Mouse (Mus musculus): Measurements from ENCODE around the gene Tpbpb.
A peak's percentile ranks its signal among the peaks of the same experiment; 100 is the strongest.
"Not testable (repeated sequence)": the region's sequence is repeated elsewhere in the genome, so short reads cannot be mapped to it uniquely, and the experiment has no call there.

Tpbpb gene

GRCm38 (mm10) chr13:60904780-60905179 is at the start of gene Tpbpb:
Gene Tpbpb (minus strand): TSS chr13:60904880.
- not testable (repeated sequence) for DNase-seq

DNA sequence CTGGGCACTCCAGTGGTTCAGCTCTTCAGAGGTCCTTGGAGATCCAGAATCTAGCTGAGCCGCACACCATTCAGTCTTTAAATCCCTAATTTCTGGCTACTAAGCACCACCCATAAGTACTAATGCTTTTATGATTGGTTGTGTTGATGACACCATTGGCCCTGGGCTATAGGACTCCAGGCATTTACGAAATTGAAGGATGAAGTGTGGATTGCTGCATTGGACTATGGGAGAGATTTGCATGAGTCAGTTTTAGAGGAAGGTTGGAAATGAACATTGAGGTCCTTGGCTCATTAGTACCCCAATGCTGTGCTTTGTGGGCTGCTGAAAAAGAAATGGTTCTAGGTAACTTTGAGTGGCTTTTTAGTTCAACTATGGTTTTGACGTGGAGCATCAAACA is 37.2 kb upstream of the Tpbpb start, which contains the start of gene Tpbpa:
TSS of gene Tpbpa (minus strand) at position 101 of the 400 bp plus-strand sequence.
- DNase-seq, result not testable (repeated sequence)

DNA sequence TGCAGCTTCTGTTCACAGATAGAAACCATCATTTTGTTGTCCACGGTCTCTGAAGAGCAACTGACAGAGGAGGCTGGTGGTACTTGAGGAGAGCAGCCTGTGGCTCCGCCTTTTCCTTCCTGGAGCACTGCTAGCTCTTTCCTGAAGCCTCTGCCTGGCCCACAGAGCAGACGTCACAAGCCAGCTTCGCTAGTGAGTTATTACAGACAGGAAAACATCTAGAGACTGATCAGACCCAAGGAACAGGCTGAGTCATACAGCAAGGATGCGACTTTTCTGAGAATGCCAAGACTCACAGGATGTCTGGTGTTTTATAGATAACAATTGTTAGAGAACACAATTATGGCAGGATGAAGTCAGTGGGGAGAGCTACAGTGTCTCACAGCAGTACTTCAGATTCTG is 31.8 kb upstream of the Tpbpb start, which contains the start of the genes Gm49391 and Ctla2a:
TSS of gene Gm49391 (minus strand) at position 72 of the 402 bp plus-strand sequence.
TSS of gene Ctla2a (minus strand) at position 126 of the 402 bp plus-strand sequence.
- DNase-seq, result peak; percentile 76

GRCm38 (mm10) chr13:60935490-60935889 is 30.8 kb upstream of the Tpbpb start, which contains the start of gene Gm49393:
Gene Gm49393 (minus strand): TSS chr13:60935590.
- DNase-seq, result not testable (repeated sequence)

GRCm38 (mm10) chr13:60897328-60897727 is 7.4 kb downstream of the Tpbpb start, which contains the start of gene Ctla2b:
Gene Ctla2b (minus strand): TSS chr13:60897447.
- DNase-seq, result peak; percentile 77

DNA sequence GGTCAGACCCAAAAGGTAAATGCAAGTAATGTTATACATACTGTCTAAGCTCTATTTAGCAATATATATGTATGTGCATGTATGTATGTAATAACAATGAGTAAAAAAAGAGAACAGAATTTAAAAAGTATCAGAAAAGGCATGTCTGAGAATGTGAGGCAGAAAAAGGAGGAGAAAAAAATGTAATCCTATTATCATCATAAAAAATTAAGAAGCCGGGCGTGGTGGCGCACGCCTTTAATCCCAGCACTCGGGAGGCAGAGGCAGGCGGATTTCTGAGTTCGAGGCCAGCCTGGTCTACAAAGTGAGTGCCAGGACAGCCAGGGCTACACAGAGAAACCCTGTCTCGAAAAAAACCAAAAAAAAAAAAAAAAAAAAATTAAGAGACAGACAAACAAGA is 7.9 kb downstream of the Tpbpb start, which contains the start of gene Gm49392:
TSS of gene Gm49392 (minus strand) at position 101 of the 400 bp plus-strand sequence.
- DNase-seq, result not testable (repeated sequence)

DNA sequence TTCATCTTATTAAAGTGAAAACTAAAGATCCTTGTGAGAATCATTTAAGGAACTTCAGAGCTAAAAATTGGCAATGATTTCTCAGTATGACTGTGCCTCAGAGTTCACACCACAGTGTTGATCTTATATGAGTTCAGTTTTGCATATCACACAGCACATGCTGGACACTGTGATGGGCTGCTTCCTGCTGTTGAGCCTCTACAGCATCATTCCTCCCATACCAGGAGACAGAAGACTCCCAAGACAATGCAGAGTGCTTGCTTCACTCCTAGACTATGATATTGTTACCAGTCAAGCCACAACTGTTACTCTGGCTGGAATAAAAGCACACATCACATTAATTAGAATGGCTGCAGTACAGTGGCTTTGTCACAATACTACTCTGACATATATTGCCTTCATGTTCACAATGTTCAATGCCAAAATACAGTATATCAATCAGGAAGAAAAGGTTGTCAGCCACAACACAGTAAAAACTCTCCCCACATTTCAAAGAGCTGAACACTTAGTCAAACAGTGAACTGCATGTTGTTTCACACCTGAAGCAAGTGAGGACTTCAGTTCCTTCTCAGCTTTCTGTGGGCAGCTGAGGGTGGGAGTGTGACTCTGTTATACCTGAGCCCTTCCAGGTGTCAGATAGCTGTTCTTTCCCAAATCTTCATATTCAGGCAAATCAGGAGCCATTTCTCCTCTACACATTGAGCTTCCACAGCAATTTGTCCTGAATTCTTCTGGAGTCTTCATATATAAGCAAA is 9.1 kb downstream of the Tpbpb start:
- no peak for DNase-seq

DNA sequence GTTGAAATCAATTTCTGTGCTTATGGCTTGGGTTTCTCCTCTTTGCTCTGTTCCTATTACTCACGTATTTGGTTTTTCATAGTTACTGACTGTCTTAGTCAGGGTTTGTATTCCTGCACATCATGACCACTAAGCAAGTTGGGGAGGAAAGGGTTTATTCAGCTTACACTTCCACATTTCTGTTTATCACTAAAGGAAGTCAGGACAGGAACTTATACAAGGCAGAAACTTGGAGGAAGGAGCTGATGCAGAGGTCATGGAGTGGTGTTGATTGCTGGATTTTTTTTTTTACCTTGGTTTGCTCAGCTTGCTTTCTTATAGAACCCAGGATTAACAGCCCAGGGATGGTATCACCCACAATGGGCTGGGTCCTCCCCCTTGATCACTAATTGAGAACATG is 12.4 kb downstream of the Tpbpb start:
- no peak for DNase-seq

GRCm38 (mm10) chr13:60864281-60864680 is 40.4 kb downstream of the Tpbpb start, which contains the start of gene 4930486L24Rik:
Gene 4930486L24Rik (minus strand): TSS chr13:60864475.
- DNase-seq, result no peak

All from lung, postnatal 10 days (tissue).